Mouse (Mus musculus) CH12.LX (cell line): ENCODE results near the gene Pgm2l1.

Experiments
- CTCF ChIP-seq, 2 experiments: IDR thresholded peaks in 1 of 2; conservative IDR thresholded peaks in 1 of 2; 2 replicates each; pipeline ENCODE4 v1.5.1; 2011 to 2012; ENCODE audit warnings: low read depth in 2 of 2, low read length in 2 of 2, improper control_type of control experiment in 1 of 2, inconsistent platforms in 1 of 2, mild to moderate bottlenecking in 1 of 2, moderate library complexity in 1 of 2
- HCFC1 ChIP-seq: IDR thresholded peaks from 2 replicates; pipeline ENCODE4 v1.6.1; 2012; ENCODE audit warnings: low read depth, mild to moderate bottlenecking, inconsistent platforms, low read length, improper control_type of control experiment
- MAX ChIP-seq: IDR thresholded peaks from 2 replicates; pipeline ENCODE4 v1.6.1; 2011; ENCODE audit warnings: low read length, improper control_type of control experiment
- POLR2A ChIP-seq: IDR thresholded peaks from 2 replicates; pipeline ENCODE4 v1.6.1; 2011; ENCODE audit warnings: low read depth, mild to moderate bottlenecking, improper control_type of control experiment, low read length
- SMC3 ChIP-seq: IDR thresholded peaks from 2 replicates; pipeline ENCODE4 v1.6.1; 2011; ENCODE audit warnings: low read depth, low read length, improper control_type of control experiment
- TCF12 ChIP-seq: IDR thresholded peaks from 2 replicates; pipeline ENCODE4 v1.6.1; 2014; ENCODE audit warnings: low read depth, mild to moderate bottlenecking, inconsistent platforms, low read length, improper control_type of control experiment

- TF ChIP-seq TCF12 (no peak), POLR2A (no peak), CTCF (conservative IDR thresholded peaks at IDR 0.05 in 1 of 2, IDR thresholded peaks at IDR 0.05 in 1 of 2; ENCODE audit: low read depth in 2 of 2, low read length in 2 of 2) (no peak), SMC3 (no peak), HCFC1 (no peak), MAX (no peak)
These were observed 817 bp downstream of the Pgm2l1 start for GRCm38 (mm10) chr7:100227896-100228525.
